Mouse (Mus musculus) heart, embryonic 11.5 days (tissue): ENCODE data around the gene Zan. TPM values are rescaled to one million over a fixed set of nuclear protein-coding genes. Genes with fewer than 3 reads are reported as not detected.

Source experiments
- ATAC-seq: fragments of 200-750 bp; cut with Nextera tagmentation; replicated peaks from 2 replicates; pipeline ENCODE4 v1.8.0; 2017; ENCODE audit warnings: moderate library complexity; ENCODE audit not compliant: insufficient number of reproducible peaks, low FRiP score, low TSS enrichment
- H3K27ac ChIP-seq: fragments of 300-500 bp; sonication (generic); 2 replicates; pipeline ENCODE4 v1.5.1; 2014; ENCODE audit warnings: mild to moderate bottlenecking, low read depth, low read length
- H3K27me3 ChIP-seq: fragments of 300-500 bp; sonication (generic); 2 replicates; pipeline ENCODE4 v1.6.1; 2014; ENCODE audit warnings: mild to moderate bottlenecking, low read length, mixed read lengths; ENCODE audit not compliant: control insufficient read depth, insufficient read depth
- H3K36me3 ChIP-seq: fragments of 300-500 bp; sonication (generic); 2 replicates; pipeline ENCODE4 v1.6.1; 2014; ENCODE audit warnings: mild to moderate bottlenecking, low read length, moderate library complexity, mixed read lengths; ENCODE audit not compliant: control insufficient read depth, insufficient read depth
- H3K4me1 ChIP-seq: fragments of 300-500 bp; sonication (generic); 2 replicates; pipeline ENCODE4 v1.6.1; 2014; ENCODE audit warnings: low read length; ENCODE audit not compliant: control insufficient read depth, insufficient read depth
- H3K4me2 ChIP-seq: fragments of 300-500 bp; sonication (generic); 2 replicates; pipeline ENCODE4 v1.6.1; 2014; ENCODE audit warnings: mild to moderate bottlenecking, moderate library complexity
- H3K4me3 ChIP-seq: fragments of 300-500 bp; sonication (generic); 2 replicates; pipeline ENCODE4 v1.5.1; 2014; ENCODE audit warnings: low read depth, low read length
- H3K9ac ChIP-seq: fragments of 300-500 bp; sonication (generic); 2 replicates; pipeline ENCODE4 v1.6.1; 2014; ENCODE audit warnings: mild to moderate bottlenecking, low read depth, low read length, moderate library complexity
- H3K9me3 ChIP-seq: fragments of 300-500 bp; sonication (generic); replicated peaks from 2 replicates; pipeline ENCODE4 v1.6.1; 2016; ENCODE audit warnings: low read length; ENCODE audit not compliant: control insufficient read depth
- WGBS: fragments of 180-500 bp; shearing (Covaris S2); extraction: QIAGEN DNeasy Blood & Tissue Kit; methylation state at CpG from one replicate; pipeline ENCODE4 v1.1.7; 2014; ENCODE audit not compliant: insufficient replicate concordance; 5-methylcytosine and 5-hydroxymethylcytosine counted together
- polyA plus RNA-seq: library from polyadenylated mRNA; unstranded; fragments of >200 nt; fragmentation: Nextera tagmentation; extraction: Ambion mirVana; gene quantifications from 2 replicates; pipeline ENCODE4 v1.2.1, GENCODE M21; 2014

Gene Zan
- polyA plus RNA-seq, 1 experiment from 2014 or later: 0.11 TPM

DNA sequence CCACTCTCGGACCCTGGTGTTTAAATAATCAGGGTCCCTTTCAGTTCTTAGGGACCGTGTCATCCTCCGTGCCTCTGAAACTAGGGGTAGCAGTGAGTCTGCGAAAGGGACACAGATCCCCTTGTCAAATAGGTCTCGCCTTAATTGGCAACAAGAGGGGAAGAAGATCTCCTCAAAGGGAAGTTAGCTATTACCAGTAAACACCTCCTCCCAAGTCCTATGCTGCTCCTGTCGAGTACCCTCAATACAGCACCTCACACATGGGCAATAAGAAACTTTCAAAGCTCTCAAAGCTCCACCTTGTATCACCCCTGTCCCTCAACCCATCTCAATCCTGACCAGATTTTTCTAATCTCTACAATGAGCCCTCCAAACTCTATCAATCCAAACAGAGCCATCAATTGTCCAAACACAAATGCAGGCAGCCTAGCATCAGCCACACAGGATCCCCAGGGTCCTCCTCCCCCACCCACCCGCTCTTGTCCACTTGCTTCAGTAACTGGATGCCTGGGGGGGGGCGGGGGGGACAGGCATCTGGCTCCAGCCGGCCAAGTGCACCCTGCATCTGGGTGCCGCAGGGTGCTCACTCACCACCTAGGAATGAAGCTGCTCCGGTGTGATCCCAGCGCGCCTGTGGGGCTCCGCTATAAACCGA, 143.9 kb downstream of the Zan start:
- peak overlapping the region; percentile 73 for H3K4me3 ChIP-seq
- H3K4me1 ChIP-seq: peaks cover 9% of the 10 kb centered on the region; the same call in 1 of the 2 replicates
- peak overlapping the region; percentile 72 for H3K9ac ChIP-seq
- no peaks in the 10 kb centered on the region for H3K9me3 ChIP-seq
- no peak for ATAC-seq
- 20% methylated on average over 15 of the region's 15 CpGs for WGBS
- no peaks in the 10 kb centered on the region for H3K36me3 ChIP-seq
- H3K27ac ChIP-seq: no peak overlapping the region
- H3K4me2 ChIP-seq: peak overlapping the region; percentile 98
- H3K27me3 ChIP-seq: no peaks in the 10 kb centered on the region

DNA sequence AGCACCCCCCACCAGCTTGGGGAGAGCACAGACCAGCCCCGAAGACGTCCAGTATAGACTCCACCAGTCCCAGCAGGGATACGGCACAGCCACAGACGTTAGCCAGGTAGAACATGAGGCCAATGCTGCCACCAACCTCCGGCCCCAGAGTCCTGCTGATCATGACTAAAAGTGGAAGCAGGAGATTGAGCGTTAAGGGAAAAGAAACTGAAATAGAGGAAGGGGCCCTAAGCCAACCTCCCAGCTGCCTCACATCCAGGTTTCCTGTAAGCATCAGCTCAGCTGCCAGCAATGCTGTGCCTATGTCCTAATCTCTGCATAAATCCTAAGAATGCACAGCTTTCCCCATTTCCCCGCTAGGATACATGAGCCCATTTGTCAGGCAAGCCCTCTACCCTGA, 146.0 kb downstream of the Zan start:
- Histone ChIP-seq H3K27ac (no peak overlapping the region), H3K9me3 (no peaks in the 10 kb centered on the region), H3K9ac (no peak overlapping the region), H3K36me3 (0 out of 2 replicates have a peak, but pooled peaks cover 2% of the 10 kb centered on the region), H3K27me3 (no peaks in the 10 kb centered on the region), H3K4me3 (no peak overlapping the region), H3K4me1 (peaks cover 5% of the 10 kb centered on the region; the same call in 1 of the 2 replicates), H3K4me2 (no peak overlapping the region)
- 85% methylated on average over 7 of the region's 7 CpGs for WGBS
- no peak for ATAC-seq

Other genes starting within 250 kb of the Zan start
- 20.3 and 22.2 TPM in 2 replicates for gene Ache, start 189.5 kb downstream of the Zan start, polyA plus RNA-seq
- gene Ufsp1, start 182.4 kb downstream of the Zan start, polyA plus RNA-seq: 9.1 and 10.3 TPM in 2 replicates
- 92.0 and 96.9 TPM in 2 replicates for gene Srrt, start 169.4 kb downstream of the Zan start, polyA plus RNA-seq
- 36.7 and 41.1 TPM in 2 replicates for gene Trip6, start 162.7 kb downstream of the Zan start, polyA plus RNA-seq
- 5.1 and 5.6 TPM in 2 replicates for gene Slc12a9, start 143.5 kb downstream of the Zan start, polyA plus RNA-seq
- gene Ephb4, start 127.0 kb downstream of the Zan start, polyA plus RNA-seq: 27.3 and 35.6 TPM in 2 replicates
- 46.5 and 50.0 TPM in 2 replicates for gene Pop7, start 25.5 kb upstream of the Zan start, polyA plus RNA-seq
- 6.8 and 9.5 TPM in 2 replicates for gene Gigyf1, start 41.5 kb upstream of the Zan start, polyA plus RNA-seq
- not detected in 2 replicates for gene Epo, start 56.2 kb upstream of the Zan start, polyA plus RNA-seq
- 307 and 318 TPM in 2 replicates for gene Gnb2, start 56.4 kb upstream of the Zan start, polyA plus RNA-seq
- gene Actl6b, start 76.5 kb upstream of the Zan start, polyA plus RNA-seq: 0.65 and 1.0 TPM in 2 replicates
- gene Tfr2, start 92.8 kb upstream of the Zan start, polyA plus RNA-seq: 2.3 and 3.5 TPM in 2 replicates
- gene Mospd3, start 124.0 kb upstream of the Zan start, polyA plus RNA-seq: 13.9 and 16.0 TPM in 2 replicates
- 120 and 134 TPM in 2 replicates for gene Pcolce, start 136.7 kb upstream of the Zan start, polyA plus RNA-seq
- not detected in 2 replicates for gene Fbxo24, start 151.9 kb upstream of the Zan start, polyA plus RNA-seq
- gene Lrch4, start 152.1 kb upstream of the Zan start, polyA plus RNA-seq: 26.0 and 28.0 TPM in 2 replicates
- 5.9 and 6.5 TPM in 2 replicates for gene Gm20605, start 152.1 kb upstream of the Zan start, polyA plus RNA-seq
- 3.9 and 5.6 TPM in 2 replicates for gene Sap25, start 164.3 kb upstream of the Zan start, polyA plus RNA-seq
- 0.23 TPM in 2 replicates for gene Irs3, start 168.7 kb upstream of the Zan start, polyA plus RNA-seq
- 19.9 TPM in 2 replicates for gene Agfg2, start 207.7 kb upstream of the Zan start, polyA plus RNA-seq